Mouse (Mus musculus): ENCODE results near the gene Pias1. TPM values are rescaled to one million over a fixed set of nuclear protein-coding genes. Genes with fewer than 3 reads are reported as not detected.
A peak's percentile ranks its signal among the peaks of the same experiment; 100 is the strongest.

The Pias1 gene
- total RNA-seq (2017), result 78.0 and 84.1 TPM in 2 replicates

- no peak for ATAC-seq (ENCODE audit: extremely low read depth, insufficient number of reproducible peaks, low FRiP score, poor library complexity, severe bottlenecking)
These were observed at the start of gene Pias1 for GRCm38 (mm10) chr9:62987824-62988223. Pias1 (minus strand) TSS chr9:62987924.

DNA sequence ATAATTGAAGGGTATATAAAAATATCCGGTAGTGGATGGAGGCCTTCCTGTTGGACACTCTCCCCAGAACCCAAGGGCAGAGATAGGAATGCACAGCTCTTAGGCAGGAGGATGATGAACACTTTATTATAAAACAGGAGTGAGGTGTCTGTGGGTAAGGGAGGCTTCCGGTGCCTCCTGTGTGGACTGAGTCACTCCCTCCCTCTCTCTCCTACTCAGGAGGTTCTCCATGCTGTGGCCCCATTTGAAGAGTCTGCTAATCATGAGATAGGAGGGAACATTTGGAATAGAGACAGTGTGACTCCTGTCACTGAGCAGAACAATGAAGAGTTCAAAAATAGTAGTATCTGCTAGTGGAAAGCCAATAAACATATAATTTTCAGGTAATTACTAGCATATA lies 47.7 kb upstream of the Pias1 start:
- no peak for ATAC-seq (ENCODE audit: extremely low read depth, insufficient number of reproducible peaks, low FRiP score, poor library complexity, severe bottlenecking)

DNA sequence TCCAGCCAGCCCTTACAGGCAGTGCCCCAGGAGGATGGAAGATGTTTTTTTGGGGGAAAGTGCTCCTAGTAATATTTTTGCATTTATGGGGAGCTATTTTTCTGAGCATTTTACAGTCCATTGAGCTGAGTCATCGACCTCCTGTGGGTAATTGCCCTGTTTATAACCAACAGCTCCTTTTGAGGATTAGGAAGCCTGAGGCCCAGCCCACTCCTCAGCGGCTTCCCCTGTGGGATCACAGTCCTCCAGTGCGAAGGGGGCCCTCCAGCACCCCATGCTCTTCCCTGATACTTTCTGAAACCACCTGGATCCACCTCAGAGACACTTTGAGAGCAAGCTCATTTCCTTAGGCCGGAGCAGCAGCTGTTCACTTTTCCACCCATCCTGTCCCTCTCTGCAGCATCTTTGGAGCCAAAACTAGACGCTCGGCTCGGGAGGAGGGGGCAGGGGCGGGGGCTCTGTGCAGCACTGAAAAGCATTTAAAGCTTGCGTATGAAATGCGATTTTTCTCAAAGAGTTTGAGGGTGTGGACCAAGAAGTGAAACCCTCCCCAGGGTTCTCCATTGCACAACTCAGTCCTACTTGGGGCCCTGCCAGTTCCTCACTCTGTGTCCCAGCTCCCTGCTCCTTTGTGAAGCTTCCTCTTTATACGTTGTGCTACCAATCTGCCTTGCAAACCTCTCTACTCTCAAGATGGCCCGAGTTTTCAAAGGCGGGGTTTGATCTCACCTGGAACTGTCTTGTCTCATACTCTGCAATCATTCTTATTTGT lies 43.5 kb upstream of the Pias1 start:
- no peak for ATAC-seq (ENCODE audit: extremely low read depth, insufficient number of reproducible peaks, low FRiP score, poor library complexity, severe bottlenecking)

- no peak for ATAC-seq (ENCODE audit: extremely low read depth, insufficient number of reproducible peaks, low FRiP score, poor library complexity, severe bottlenecking)
These were observed 34.8 kb upstream of the Pias1 start for GRCm38 (mm10) chr9:63022486-63022885.

DNA sequence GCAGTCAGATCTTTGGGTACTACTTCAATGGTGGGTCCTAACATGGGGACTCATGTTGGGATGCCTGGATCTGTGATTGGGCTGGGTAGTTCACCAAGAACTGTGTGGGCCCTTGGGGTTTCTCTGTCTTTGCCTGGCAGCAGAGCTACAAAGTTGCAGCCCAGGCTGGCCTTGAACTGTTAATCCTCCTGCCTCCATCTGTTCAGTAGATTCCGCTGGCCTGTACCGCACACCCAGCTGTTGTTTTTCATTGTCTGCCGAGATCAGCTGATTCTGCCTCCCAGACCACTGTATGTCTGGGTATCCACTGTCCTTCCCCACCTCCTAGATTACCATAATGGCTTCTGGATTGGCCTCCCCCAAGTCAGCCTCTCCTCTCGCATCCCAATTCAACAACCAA lies 19.6 kb upstream of the Pias1 start:
- no peak for ATAC-seq (ENCODE audit: extremely low read depth, insufficient number of reproducible peaks, low FRiP score, poor library complexity, severe bottlenecking)

DNA sequence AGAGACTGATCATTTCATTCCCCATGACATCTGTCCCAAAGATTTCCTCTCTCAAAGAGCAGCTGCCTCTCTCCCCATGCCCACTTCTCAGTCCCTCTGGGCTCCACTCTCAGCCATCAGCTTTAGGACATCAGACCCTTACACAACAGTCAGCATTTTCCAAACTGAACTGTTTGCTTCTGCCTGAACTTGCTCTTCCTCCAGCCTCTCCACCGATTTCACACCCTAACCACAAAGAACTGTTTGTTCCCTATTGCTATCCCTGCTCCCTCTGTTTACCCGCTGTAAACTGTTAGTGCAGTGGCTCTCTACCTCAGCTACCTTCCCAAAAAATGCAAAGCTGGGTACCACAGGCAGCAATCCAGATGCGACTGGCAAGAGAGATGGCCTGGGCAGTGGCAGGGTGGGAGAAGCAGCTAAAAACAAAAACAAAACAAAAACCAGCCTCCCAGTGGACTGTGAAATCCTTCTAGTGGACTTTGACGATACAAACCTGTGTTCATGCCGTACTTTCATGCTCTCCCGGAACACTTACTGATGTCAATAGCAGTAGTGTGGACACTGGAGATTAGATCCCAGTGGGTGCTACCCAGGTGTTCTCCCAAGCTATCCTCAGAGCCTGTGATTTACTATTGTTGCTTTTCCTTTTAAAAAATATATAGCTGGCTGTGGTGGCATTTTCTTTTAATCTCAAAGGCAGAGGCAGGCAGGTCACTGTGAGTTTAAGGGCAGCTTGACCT lies 18.5 kb upstream of the Pias1 start:
- ATAC-seq (ENCODE audit: extremely low read depth, insufficient number of reproducible peaks, low FRiP score, poor library complexity, severe bottlenecking), result no peak

GRCm38 (mm10) chr9:62998561-62998960 lies 10.8 kb upstream of the Pias1 start:
- ATAC-seq (ENCODE audit: extremely low read depth, insufficient number of reproducible peaks, low FRiP score, poor library complexity, severe bottlenecking), result no peak

DNA sequence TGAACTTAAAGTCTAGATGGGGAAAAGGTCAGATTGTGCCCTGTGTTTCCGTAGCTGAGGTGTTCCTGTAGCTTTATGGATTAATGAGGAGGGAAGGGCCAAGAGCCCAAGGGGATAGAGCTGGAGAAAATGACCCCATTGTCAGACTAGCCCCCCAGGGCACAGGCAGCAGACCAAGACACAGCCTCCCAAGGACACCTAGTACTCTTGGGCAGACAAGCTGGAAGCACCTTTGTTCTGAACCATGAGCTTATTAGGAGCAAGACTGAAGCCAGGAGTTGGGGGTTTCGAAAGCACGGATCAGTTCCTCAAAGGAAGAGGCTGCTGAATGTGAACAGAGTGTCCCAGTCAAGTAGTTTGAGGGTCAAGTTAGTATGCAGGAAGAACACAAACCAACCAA lies 9.9 kb upstream of the Pias1 start:
- ATAC-seq (ENCODE audit: extremely low read depth, insufficient number of reproducible peaks, low FRiP score, poor library complexity, severe bottlenecking), result no peak

GRCm38 (mm10) chr9:62995186-62995585 lies 7.5 kb upstream of the Pias1 start:
- no peak for ATAC-seq (ENCODE audit: extremely low read depth, insufficient number of reproducible peaks, low FRiP score, poor library complexity, severe bottlenecking)

DNA sequence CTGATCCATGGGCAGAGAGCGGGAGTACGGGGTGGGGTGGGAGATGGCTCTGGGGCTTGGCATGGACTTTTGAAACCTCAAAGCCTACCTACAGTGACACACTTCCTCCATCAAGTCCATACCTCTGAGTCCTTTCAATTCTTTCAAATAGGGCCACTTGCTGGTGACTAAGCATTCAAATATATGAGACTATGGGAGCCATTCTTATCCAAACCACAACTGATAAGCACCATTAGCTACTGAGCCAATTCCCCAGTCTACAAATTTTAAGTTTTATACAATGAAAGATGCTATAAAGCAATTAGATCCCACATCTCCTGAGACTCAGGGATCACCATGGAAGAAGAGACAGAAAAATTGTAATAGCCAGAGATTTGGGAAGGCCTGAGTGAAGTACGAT lies 2.4 kb upstream of the Pias1 start:
- ATAC-seq (ENCODE audit: extremely low read depth, insufficient number of reproducible peaks, low FRiP score, poor library complexity, severe bottlenecking), result no peak

DNA sequence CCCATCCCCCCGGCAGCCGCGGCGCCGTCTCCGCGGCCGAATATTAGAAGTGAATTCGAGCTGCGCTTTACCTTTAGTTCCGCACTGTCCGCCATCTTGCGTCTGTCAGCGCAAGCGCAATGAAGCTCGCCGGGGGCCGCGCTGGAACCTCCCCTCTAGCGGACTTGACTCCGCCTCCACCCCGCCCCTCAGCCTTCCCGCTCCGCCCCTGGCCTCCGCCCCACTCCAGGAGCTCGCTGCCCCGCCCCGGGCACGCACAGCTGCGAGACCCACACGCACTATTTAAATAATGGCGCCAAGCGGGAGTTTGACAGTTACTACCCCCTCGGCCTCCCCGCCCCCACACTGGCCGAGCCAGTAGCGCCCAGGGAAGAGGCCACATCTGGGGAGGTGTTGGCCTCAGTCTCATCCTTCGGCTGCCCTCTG lies 6.9 kb downstream of the Pias1 start:
- ATAC-seq (ENCODE audit: extremely low read depth, insufficient number of reproducible peaks, low FRiP score, poor library complexity, severe bottlenecking), result peak; percentile 96

DNA sequence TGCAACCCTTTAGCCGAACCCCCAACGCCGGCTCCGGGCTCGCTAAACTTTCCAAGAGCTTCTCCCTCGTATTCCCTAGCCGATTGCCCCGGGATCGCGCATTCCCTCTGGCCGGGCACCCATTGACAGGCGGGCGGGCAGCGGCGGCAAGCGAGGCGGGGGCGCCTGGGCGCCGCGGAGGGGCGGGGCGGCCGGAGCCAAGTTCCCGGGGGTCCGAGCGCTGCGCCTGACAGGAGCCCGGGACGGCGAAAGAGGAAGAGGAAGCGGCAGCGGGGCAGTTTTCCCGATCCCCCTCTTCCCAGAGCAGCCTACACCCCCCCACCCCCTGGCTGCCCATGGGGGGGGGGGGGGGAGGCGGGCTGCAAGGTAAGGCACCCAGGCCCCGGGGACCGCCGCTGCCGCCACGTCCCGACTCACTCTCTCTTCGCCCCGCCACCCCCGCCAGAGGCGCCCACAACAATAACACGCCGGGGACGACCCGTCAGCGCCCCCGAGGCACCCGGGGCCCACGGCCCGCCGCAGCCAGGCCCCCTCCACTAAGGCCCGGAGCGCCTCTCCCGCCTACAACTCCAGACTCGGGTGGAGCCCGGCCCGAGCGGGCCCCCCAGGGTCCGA lies 7.5 kb downstream of the Pias1 start:
- peak; percentile 17; the same call in 1 of the 2 replicates for ATAC-seq (ENCODE audit: extremely low read depth, insufficient number of reproducible peaks, low FRiP score, poor library complexity, severe bottlenecking)

- no peak for ATAC-seq (ENCODE audit: extremely low read depth, insufficient number of reproducible peaks, low FRiP score, poor library complexity, severe bottlenecking)
These were observed 8.1 kb downstream of the Pias1 start for GRCm38 (mm10) chr9:62979461-62980161.

DNA sequence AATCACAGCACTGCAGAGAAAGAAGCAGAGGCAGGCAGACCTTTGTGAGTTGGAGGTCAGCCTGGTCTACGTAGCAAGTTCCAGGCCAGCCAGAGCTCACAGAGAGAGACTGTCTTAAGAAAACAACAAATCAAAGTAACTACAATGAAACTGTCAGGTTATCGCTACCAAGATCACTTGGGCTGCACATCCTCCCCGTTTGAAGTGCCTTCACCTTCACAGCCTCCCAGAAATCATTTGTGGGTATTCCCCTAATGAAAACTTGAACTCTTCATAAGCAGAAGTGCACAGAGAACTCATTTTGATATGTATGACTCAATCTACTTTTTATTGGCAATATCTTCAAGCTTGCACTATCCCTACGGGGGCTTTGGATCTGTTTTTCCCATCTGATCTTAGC lies 10.6 kb downstream of the Pias1 start:
- no peak for ATAC-seq (ENCODE audit: extremely low read depth, insufficient number of reproducible peaks, low FRiP score, poor library complexity, severe bottlenecking)

- ATAC-seq (ENCODE audit: extremely low read depth, insufficient number of reproducible peaks, low FRiP score, poor library complexity, severe bottlenecking), result no peak
These were observed 11.9 kb downstream of the Pias1 start for GRCm38 (mm10) chr9:62975830-62976229.

GRCm38 (mm10) chr9:62974439-62974838 lies 13.3 kb downstream of the Pias1 start:
- peak; percentile 31; the same call in 1 of the 2 replicates for ATAC-seq (ENCODE audit: extremely low read depth, insufficient number of reproducible peaks, low FRiP score, poor library complexity, severe bottlenecking)

DNA sequence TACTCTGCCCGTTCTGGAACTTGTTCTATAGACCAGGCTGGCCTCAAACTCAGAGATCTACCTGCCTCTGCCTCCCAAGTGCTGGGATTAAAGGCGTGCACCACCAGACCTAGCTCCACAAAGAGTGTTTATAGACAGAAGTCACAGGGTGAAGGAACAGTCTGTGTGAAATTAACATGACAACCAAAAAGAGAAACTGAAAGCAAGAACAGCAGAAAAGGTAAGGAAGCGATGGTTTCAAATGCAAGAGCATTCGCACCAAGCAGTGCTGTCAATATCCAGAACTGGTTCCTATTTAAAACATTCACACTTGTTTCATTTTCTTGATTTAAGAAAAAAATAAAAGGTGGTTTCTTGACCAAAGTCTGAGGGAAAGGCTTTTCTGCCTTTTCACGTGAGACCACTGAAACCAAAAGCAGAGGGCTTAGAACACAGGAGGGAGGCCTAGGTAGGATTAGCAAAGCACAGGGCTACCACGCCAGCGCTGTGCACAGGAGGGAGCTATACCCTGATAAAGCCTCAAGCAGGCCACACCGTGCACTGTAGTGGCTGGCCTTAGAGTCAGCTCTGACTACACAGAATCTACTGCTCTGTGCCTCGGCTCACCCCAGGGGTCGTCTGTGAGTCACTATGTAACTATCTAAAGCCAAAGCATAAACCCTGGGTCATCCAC lies 15.5 kb downstream of the Pias1 start:
- ATAC-seq (ENCODE audit: extremely low read depth, insufficient number of reproducible peaks, low FRiP score, poor library complexity, severe bottlenecking), result peak; percentile 81

DNA sequence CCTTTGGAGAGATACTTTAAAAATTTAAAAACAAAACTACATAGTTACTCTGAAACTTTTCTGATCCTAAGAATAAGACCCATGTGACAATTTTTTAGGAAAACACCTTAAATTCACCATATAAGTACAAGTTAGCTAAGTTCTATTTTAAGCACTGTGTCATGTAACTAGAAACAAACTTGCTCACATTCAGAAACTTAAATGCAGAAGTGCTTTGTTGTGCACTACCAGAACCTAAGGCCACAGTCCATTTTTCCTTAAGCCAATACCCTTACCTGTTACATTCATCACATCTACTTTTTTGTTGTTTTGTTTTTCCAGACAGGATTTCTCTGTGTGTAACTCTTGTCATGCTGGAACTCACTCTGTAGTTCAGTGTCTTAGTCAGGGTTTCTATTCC lies 17.4 kb downstream of the Pias1 start:
- ATAC-seq (ENCODE audit: extremely low read depth, insufficient number of reproducible peaks, low FRiP score, poor library complexity, severe bottlenecking), result no peak

DNA sequence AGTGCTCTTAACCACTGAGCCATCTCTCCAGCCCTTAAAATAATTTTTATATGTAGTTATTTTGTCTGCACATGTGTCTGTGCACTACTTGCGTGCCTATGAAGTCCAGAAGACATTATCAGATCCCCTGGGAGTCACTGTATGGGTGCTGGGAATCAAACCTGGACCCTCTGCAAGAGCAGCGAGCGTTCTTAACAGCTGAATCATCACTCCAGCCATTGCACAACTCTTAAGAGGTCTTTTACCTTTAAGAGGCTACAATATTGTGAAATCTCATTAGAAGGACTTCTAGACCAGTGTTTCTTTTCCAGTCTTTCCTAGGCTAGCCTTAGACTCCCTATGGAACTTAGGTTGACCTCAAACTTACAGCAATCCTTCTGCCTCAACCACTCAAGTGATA lies 21.7 kb downstream of the Pias1 start:
- no peak for ATAC-seq (ENCODE audit: extremely low read depth, insufficient number of reproducible peaks, low FRiP score, poor library complexity, severe bottlenecking)

Data from neutrophil, adult 5-6 weeks (primary cell).